Mouse (Mus musculus): ENCODE results near the gene Uggt2.

Gene Uggt2

GRCm38 (mm10) chr14:119098851-119099569, at the start of gene Uggt2:
Gene Uggt2, minus strand, starts transcription at chr14:119099430.
- peak; percentile 95 for ATAC-seq (ENCODE audit: insufficient number of reproducible peaks, low FRiP score, low TSS enrichment)

- ATAC-seq (ENCODE audit: insufficient number of reproducible peaks, low FRiP score, low TSS enrichment), result no peak
These were observed 40.2 kb upstream of the Uggt2 start for GRCm38 (mm10) chr14:119139381-119139950.

- no peak for ATAC-seq (ENCODE audit: insufficient number of reproducible peaks, low FRiP score, low TSS enrichment)
These were observed 39.5 kb upstream of the Uggt2 start for GRCm38 (mm10) chr14:119138786-119139100.

- ATAC-seq (ENCODE audit: insufficient number of reproducible peaks, low FRiP score, low TSS enrichment), result peak; percentile 9; the same call in 1 of the 2 replicates
These were observed 38.9 kb upstream of the Uggt2 start, which contains the start of gene Hs6st3 for GRCm38 (mm10) chr14:119137906-119138785. Gene Hs6st3, plus strand, starts transcription at chr14:119138341.

- ATAC-seq (ENCODE audit: insufficient number of reproducible peaks, low FRiP score, low TSS enrichment), result peak; percentile 92
These were observed 38.3 kb upstream of the Uggt2 start for GRCm38 (mm10) chr14:119137512-119137905.

GRCm38 (mm10) chr14:119127330-119127729, 28.1 kb upstream of the Uggt2 start:
- no peak for ATAC-seq (ENCODE audit: insufficient number of reproducible peaks, low FRiP score, low TSS enrichment)

- no peak for ATAC-seq (ENCODE audit: insufficient number of reproducible peaks, low FRiP score, low TSS enrichment)
These were observed 26.6 kb upstream of the Uggt2 start for GRCm38 (mm10) chr14:119125840-119126239.

- peak; percentile 75; the same call in 1 of the 2 replicates for ATAC-seq (ENCODE audit: insufficient number of reproducible peaks, low FRiP score, low TSS enrichment)
These were observed 24.8 kb upstream of the Uggt2 start for GRCm38 (mm10) chr14:119124061-119124460.

GRCm38 (mm10) chr14:119123582-119123981, 24.4 kb upstream of the Uggt2 start:
- no peak for ATAC-seq (ENCODE audit: insufficient number of reproducible peaks, low FRiP score, low TSS enrichment)

- ATAC-seq (ENCODE audit: insufficient number of reproducible peaks, low FRiP score, low TSS enrichment), result no peak
These were observed 13.3 kb upstream of the Uggt2 start for GRCm38 (mm10) chr14:119112558-119112957.

- peak; percentile 75 for ATAC-seq (ENCODE audit: insufficient number of reproducible peaks, low FRiP score, low TSS enrichment)
These were observed 10.6 kb upstream of the Uggt2 start for GRCm38 (mm10) chr14:119109776-119110218.

GRCm38 (mm10) chr14:119108776-119109301, 9.6 kb upstream of the Uggt2 start:
- ATAC-seq (ENCODE audit: insufficient number of reproducible peaks, low FRiP score, low TSS enrichment), result no peak

GRCm38 (mm10) chr14:119107591-119107990, 8.4 kb upstream of the Uggt2 start:
- 0 out of 2 replicates have a peak, but pooled peaks have one; percentile 36 for ATAC-seq (ENCODE audit: insufficient number of reproducible peaks, low FRiP score, low TSS enrichment)

GRCm38 (mm10) chr14:119099570-119099891, 301 bp upstream of the Uggt2 start:
- peak; percentile 84 for ATAC-seq (ENCODE audit: insufficient number of reproducible peaks, low FRiP score, low TSS enrichment)

- ATAC-seq (ENCODE audit: insufficient number of reproducible peaks, low FRiP score, low TSS enrichment), result no peak
These were observed 37.4 kb downstream of the Uggt2 start for GRCm38 (mm10) chr14:119061811-119062210.

GRCm38 (mm10) chr14:119060682-119061081, 38.5 kb downstream of the Uggt2 start:
- ATAC-seq (ENCODE audit: insufficient number of reproducible peaks, low FRiP score, low TSS enrichment), result no peak

- ATAC-seq (ENCODE audit: insufficient number of reproducible peaks, low FRiP score, low TSS enrichment), result no peak
These were observed 42.2 kb downstream of the Uggt2 start for GRCm38 (mm10) chr14:119057014-119057413.

GRCm38 (mm10) chr14:119052969-119053368, 46.3 kb downstream of the Uggt2 start:
- no peak for ATAC-seq (ENCODE audit: insufficient number of reproducible peaks, low FRiP score, low TSS enrichment)

GRCm38 (mm10) chr14:119052361-119052760, 46.9 kb downstream of the Uggt2 start:
- ATAC-seq (ENCODE audit: insufficient number of reproducible peaks, low FRiP score, low TSS enrichment), result no peak

- no peak for ATAC-seq (ENCODE audit: insufficient number of reproducible peaks, low FRiP score, low TSS enrichment)
These were observed 55.5 kb downstream of the Uggt2 start for GRCm38 (mm10) chr14:119043765-119044164.

- no peak for ATAC-seq (ENCODE audit: insufficient number of reproducible peaks, low FRiP score, low TSS enrichment)
These were observed 59.0 kb downstream of the Uggt2 start for GRCm38 (mm10) chr14:119040253-119040652.
